Mouse (Mus musculus) ES-CJ7 (cell line): ENCODE results near the gene Hoxa2.
A peak's percentile ranks its signal among the peaks of the same experiment; 100 is the strongest.

ENCODE experiments used
- DNase-seq: peaks from one replicate; pipeline ENCODE4 v3.0.0; 2011; ENCODE audit warnings: low read depth, low spot score

Gene Hoxa2

DNA sequence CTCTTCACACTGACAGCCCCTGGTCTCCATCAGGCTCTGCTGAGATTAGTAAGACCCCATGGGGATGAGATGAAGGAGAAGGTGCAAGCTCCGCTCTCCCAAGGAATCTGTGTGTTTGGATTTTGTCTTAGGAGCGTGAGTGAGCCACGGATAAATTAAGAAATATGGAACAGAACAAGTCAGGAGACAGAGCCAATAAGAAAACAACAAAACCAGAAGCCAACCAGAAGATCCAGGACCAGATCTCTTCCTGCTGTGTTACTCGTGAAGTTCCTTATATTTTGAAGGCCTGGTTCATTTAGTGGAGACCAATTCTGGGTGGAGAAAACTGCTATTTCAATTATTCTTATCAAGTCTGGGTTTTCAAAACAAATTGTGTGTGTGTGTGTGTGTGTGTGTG is 13.1 kb downstream of the Hoxa2 start:
- no peak for DNase-seq

DNA sequence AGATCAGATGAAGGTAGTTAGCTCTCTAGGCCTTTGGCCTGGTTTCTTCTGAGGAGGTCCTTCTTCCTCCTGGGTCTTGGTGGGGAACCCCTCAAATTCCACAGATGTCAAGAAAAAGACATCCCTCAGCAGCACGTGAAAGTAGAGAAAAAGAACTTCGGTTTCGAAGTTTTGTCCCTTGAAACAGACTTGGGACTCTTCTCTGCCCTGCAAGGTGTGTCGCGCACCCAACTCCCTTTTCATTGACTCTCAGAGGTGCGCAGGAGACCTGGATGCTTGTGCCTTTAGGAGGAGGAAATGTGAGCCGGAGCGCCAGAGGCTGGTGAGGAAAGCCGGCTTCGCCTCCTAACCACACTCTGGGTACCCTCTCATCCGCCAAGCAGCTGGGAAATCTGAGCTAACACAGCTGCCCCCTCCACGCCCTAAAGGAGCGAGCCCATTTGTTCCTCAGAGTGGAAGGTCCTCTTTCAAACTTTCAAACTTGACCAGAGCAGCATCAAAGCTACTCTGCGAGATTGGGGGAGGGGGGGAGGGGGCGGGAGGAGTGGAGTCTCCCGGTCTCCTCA is 14.1 kb downstream of the Hoxa2 start:
- peak; percentile 50 for DNase-seq

DNA sequence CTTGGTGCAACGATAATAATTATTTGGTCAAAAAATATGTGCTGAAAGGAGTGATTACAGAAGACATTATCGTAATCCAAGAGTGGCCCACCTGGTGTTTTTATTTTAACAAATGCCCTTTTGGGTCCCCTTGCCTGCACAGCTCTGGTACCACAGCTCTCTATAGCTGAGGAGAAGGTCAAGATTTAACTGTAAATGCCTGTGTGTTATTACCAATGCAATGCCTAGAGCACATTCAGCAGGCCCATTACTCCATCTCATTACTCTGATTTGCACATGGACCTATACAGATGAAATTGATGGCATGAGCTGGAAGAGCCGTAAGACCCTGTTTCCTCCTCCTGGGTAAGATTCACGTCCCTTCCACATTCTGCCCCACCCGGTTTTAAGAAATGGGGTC is 25.5 kb downstream of the Hoxa2 start:
- no peak for DNase-seq

DNA sequence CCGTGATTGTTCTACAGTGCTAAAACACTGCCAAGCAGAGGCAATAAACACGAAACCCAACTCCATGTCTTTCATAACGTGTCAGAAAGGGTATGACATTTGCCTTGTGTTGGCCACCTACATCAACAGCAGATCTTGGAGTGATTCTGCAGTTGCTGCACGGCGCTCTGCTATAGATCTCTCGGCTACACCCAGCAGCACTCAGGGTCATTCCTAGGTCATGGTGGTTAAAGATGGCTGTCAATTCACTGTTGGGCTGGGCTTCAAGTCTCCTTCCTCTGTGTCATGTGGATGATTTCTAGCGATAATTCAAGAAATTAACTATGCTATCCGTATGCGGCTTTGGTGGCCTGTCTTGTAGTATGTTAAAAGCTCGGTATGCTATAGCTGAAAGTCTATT is 26.1 kb downstream of the Hoxa2 start:
- DNase-seq = peak; percentile 80

DNA sequence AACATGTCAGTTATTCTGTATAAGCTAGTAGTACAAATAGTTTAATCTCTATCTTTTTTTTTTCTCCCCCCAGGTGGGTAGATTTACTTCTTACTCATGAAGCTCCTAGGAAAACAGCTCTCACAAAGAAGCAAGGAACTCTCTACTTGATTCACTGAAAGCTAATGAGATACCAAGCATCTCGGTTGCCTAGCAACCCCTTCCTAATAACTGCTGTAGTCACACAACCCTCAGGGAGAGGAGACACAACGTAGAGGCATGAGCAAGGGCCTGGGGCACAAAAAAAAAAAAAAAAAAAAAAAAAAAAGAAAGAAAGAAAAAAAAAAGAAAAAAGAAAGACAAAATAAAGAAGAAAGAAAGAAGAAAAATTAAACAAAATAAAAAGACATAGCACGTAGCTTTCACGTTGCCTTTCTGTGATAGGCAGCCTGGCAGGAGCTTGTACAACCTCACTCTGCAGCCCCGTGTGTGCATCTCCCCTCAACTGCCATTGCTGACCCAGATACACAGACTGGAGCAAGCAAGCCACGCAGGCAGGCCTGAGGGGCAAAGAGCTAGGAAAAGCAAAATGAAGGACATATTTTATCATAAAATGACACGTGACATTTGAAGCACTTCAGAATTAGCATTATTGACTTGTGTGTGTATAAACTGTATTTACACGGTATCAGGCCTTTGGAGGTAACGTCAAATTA is 26.6 kb downstream of the Hoxa2 start:
- DNase-seq = no peak

DNA sequence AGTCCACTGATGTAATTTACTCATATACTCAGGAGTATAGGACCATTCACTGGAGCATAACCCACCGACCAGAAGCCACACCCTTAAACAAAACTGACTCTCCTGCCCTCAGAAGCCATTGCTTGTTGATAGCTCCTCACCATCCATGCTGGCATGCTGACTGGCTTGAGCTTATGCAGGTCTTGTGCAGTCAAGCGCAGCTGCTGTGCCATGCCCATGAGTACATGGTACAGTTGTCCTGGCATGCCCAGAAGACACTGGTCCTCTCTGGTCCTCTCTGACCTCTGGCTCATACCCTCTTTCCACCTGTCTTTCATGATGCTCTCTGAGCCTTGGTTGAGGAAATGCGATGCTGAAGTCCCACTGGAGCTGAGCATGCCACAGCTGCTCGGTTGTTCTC is 41.0 kb downstream of the Hoxa2 start:
- no peak for DNase-seq

DNA sequence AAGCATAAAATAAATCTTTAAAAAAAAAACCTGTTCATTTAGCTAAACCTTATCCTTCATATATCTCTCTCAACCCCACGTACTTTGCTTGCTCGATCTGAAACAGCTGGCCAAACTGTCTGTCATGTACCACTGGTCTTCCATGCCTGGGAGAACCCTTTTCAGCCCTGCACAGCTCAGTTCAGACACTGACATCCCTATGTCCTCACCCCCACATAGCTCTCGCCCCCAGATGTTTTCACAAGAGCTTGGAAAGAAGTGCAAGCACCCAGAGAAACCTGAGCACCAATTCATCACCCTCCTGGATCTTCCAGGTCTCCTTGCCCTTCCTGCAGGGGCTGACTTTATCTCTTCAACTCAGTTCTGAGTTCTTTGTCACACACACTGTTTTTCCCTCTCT is 43.5 kb downstream of the Hoxa2 start:
- no peak for DNase-seq

DNA sequence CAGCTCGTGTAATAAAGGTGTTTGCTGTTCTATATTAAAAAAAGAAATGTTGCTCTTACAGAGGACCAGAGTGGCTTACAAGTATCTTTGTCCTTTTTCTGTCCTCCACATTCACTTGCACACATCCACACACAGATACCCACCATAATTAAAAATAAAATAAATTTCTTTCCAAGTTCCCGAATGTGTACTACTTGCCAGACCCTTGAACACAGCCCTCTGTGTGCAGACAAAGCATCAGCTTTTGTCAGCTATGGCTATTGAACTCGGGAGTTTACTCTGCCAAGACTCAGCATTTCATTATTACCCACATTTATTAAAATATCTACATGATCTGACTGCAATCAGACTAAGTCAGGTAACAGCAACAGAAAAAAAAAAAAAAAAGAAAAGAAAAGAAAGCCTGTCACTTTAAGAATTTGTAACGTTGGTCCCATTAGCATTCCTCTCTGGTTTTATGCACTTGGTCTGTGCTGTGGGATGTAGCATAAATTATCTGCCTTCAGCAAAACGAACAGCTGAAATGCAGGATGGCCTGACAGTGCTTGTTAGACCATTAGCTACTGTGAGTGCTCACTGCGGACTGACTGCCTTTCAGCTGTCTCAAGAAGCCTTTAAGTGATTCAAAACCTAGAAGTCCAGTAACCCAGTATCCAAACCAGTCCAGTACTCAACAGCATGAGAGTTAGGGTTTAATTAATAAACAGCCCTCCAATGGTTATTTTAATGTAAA is 45.6 kb downstream of the Hoxa2 start:
- DNase-seq = no peak

DNA sequence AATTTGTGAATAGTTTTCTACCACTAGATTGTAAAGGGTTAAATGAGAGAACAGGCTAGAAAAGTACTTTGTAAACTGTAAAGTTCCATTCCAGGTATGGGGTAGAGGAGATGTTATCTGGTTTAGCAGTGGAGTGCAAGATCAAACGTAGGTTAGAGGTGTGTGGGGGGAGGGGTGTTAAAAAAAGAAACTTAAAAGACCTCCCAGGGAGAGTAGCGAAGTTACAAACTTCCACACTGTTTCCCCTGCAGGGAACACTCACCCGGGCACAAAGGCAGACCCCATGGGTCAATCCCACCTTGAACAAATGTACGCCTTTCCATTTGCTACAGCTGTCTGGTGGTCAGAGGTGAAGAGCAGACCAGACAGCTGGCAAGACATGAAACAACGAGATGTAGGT is 48.7 kb downstream of the Hoxa2 start:
- peak; percentile 54 for DNase-seq
